Mouse (Mus musculus) ovary, adult 18-20 months (tissue): ENCODE results near the gene Lcorl.
"Not testable (repeated sequence)": the region's sequence is repeated elsewhere in the genome, so short reads cannot be mapped to it uniquely, and the experiment has no call there.

ENCODE experiments used
- DNase-seq: peaks from one replicate; pipeline ENCODE4 v3.0.0; 2022; ENCODE audit warnings: low spot score, mixed read lengths

Gene Lcorl

DNA sequence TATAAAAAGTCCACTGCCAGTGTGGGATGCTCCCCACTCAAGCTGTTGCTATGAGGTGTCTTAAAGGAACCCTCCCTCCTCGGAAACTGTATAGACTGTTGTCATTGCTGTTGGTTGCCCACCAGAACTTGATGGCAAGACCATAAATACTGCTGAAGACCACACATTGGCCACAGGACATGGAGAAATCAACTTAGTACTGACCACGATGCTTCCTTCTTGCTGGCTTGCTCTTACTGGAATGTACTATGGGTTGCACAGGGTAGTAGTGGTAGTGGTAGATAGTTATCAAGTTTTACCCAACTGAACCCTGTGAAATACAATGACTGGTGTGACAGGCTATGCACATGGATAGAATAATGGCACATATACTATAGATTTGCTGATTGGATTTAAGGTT, 150.6 kb downstream of the Lcorl start:
- no peak for DNase-seq

DNA sequence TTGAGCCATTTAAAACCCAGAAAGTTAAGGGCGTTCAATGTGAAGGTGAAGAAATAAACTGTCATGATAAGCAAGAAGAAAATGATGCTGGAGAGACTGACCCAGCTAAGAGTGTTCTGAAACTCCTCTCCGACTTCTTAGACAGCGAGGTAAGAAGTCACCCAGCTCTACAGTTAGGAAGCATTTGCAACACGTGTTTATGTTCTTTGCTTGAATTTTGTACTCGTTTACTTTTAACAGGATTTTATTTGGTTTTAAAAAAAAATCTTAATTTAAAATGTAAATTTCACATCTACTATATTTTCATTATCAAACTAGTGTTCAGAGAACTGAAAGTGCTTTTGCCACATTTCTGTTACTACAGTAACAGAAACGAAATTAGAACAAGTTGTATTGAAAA, 165.7 kb downstream of the Lcorl start:
- no peak for DNase-seq

DNA sequence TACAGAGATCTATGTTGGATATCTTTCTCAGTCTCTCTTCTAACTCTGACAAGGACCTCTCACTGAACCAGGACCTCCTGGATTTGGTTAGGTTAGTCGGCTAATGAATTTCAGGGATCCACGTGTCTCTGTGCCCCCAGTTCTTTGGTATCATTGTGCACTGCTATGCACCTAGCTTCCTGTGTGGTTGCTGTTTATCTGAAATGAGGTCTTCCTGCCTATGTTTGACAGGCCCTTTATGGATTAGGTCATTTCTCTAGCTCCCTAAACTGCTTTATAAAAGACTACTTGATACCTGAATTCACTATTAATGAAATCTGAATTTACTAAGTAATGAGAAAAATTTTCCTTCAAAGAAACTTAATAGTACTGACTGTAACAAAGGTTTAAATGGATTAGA, 166.6 kb downstream of the Lcorl start:
- DNase-seq, result no peak

DNA sequence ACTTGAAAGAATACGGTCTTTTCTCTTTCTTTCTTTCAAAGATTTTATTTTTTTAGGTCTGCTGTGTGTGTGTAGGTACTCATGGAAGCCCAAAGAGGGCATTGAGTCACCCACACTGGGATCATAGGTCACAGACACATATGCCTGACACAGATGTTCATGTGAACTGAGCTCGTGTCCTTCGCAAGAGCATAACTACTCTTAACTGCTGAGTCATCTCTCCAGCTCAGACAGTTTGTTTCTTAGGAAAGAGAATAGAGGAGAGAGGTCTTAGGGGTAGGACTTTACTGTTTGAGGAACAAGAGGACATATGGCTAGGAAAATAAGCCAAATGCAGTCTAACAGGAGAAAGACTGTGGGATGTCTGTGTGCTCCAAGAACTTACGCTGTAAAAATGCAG, 168.3 kb downstream of the Lcorl start:
- no peak for DNase-seq

DNA sequence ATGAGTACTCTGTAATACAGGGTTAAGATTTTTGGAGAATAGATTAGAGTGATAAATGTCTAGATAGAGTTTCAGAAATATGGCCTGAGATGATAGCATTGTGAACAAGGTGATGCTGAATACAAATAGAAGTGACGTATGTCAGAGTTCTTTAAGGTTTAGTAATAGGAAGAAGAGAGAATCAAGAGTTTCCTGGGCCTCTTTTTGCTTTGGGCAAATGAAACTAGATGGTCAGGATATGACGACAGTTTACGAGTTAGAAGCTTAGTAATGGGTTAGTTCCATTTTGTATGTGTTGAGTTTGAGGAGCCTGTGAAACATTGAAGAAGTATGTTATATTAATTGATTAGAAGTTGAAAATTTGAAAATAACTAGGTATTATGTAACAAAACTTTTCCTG, 171.2 kb downstream of the Lcorl start:
- no peak for DNase-seq

DNA sequence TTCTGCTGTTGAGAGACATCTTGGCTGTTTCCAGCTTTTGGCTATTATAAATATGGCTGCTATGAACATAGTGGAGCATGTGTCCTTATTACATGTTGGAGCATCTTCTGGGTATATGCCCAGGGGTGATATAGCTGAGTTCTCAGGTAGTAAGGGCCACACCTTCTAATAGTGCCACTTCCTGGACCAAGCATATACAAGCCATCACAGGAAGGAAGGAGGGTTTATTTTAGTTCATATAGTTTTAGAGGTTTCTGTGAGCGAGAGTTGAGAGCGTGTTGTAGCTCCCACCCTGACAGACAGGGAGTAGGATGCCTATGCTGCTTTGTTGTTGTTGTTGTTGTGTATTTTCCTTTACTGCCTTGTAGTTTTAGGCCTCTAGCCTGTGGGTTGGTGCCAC, 172.2 kb downstream of the Lcorl start:
- no peak for DNase-seq

DNA sequence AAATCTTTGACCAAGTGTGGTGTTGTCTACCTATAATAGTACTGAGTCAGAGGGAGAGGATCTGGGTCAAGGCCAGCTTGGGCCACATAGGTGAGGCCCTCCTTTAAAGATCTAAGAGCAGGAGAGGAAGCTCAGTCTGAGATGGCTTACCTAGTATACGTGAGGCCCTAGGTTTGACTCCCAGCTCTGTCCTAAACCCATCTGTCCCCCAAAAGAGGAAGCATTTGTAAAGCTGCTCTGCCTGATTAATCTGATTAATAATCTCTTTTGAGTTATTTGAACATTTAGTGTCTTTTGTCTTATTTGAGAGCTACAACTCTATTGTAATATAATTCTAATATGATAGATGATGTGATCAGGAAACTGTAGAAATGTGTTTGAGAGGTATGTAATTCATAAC, 174.0 kb downstream of the Lcorl start:
- no peak for DNase-seq

DNA sequence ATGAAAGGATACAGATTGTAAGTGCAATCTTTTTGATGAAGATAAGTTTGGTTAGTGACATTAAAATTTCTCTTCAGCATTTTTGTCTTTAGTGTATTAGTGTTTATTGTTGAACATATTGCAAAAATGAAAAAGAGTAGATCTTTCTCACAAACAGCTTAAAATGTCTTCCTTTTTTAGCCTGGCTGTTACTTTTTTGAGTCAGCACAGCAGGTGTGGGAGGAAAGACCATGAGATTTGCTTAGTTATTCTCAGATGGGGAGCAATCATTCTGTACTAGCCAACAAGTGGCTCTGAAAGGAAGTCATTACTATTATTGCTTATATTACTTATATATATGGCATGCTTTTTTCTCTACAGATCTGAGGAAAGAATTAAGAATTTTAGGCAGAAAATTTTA, 177.5 kb downstream of the Lcorl start:
- no peak for DNase-seq

DNA sequence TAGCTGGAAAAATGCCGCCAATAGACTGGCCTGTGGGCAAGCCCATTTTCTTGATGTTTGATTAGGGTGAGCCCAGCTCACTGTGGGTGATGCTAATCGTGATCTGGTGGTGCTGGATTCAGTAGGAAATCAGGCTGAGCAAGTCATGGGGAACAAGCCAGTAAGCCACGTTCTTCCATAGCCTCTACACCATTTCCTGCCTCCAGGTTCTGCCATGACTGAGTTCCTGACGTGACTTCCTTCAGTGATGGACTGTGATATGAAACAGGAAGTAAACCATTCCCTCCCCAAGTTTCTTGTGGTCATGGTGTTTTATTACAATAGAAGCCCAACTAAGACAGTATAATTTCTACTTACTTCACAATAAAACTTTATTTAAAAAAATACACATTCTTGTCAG, 179.8 kb downstream of the Lcorl start:
- no peak for DNase-seq

DNA sequence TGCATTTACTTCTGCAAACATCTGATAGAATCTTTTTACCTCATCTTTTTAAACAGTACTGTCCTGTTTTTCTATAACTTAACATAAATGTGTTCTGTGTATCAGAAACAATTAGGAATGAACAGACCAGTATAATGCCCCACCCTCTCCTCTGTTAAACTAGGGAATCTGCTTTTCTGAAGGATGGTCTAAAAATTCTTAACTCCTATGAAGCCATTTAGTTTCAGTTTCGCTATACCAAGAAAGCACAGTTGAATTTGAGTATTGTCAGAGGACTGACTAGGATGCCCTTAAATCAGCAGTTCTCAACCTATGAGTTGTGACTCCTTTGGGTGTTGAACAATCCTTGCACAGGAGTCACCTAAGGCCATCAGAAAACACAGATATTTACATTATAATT, 182.4 kb downstream of the Lcorl start:
- no peak for DNase-seq

DNA sequence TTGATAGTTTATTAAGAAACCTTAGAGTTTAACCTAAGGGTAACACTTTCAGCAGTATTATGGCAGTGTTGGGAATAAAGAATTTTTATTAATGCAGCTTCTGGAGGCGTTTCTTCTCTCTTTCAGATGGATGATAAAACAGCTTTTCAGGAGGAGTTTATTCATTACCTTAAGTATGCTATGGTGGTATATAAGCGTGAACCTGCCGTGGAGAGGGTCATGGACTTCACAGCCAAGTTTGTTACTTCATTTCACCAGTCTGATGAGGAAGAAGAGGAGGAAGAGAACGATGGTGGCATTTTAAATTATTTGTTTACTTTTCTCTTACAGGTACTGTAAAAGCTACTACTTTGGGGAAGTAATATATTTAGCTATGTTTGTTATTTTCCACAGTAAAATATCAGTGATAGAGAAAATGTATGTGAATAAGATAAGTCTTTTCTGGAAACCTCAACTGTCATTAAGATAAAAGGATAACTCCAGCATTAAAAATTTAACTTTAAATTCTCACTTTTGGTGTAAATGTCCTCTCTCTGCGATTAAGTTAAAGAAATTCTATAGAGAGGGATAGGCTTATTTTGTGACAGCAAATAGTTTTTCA, 186.4 kb downstream of the Lcorl start:
- DNase-seq, result no peak

DNA sequence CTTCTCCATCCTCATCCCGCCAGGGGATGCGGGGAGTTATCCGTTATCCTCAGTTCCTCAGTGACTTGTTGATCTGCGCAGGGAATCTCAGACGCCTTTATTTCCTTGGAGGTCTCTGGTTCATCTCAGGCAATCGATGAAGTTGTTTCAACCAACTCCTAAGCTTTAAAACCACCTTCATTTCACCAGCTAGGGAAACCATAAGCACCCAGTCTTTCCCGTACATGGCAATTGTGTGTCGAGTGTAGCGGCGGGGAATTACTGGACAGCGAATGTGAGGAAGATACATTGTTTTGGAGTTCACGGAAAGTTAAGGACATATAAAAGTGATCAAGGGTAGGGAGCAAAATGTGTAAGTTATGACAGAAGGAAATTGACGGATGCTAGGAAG, 187.1 kb downstream of the Lcorl start:
- no peak for DNase-seq

DNA sequence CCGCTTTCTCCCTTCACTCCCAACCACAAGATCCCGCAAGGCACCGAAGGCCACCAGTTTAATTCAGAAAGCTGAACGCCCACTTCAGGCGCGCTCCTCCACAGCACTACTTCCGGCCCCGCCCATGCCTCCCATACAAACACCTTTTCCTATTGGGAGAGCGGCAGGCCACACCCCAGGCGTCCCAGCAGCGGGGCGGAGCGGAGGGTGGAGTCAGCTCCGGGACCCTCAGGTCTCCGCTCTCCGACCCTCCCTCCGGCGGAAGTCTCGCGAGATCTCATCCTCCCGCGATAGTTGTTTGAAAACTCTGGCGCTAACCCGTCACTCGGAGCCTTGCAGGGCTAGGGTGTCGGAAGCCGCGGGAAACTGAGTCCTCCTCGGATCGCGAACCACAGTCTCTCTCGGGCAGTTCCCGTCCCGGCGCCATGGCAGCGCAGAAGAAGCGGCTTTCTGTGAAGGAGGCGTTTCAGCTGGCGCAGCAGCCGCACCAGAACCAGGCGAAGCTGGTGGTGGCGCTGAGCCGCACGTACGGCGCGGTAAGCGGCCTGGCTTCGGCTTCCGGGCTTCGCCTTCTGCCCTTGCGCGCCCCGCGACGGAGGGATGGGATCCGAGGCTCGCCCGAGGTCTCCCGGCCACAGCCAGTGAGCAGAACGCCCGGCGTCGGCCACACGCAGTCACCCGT, 187.7 kb downstream of the Lcorl start, which contains the start of gene Ncapg:
Gene Ncapg (plus strand): TSS at position 322 of the 682 bp plus-strand sequence.
- peak; percentile 98 for DNase-seq

DNA sequence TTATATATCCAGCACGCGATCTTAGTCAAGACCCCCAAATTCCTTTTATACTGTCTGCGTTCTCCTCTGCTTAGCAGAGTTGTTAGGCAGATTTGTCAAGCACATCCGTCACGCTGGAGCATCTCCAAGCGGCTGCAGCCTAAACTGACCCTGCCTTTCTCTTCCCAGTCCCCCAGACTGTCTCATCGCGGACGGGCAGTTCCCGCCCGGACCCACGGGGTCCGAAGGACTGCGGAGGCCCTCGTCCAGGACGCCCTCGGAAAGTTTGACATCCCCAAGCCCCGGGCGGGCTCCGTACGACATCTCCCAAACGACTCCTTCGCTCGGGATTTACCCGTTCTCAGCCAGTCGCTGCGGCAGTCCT, 188.2 kb downstream of the Lcorl start:
- no peak for DNase-seq

DNA sequence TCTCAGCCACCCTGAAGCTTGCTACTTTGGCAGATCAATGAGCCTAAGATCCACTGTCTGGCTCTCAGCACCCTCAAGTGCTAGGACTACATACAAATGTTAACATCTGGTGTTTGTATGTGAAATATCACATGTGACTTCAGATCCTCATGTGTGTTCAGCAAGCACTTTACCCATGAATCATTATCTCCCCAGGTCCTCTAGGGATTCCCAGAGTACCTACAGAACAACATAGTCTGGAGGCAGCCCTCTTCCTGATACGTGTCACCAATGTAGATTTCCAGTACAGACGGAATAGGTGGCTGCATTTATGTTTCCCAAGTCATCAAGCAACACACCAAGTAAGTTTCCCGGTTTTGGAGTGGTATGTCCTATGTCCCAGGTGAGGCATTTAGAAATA, 188.6 kb downstream of the Lcorl start:
- no peak for DNase-seq

DNA sequence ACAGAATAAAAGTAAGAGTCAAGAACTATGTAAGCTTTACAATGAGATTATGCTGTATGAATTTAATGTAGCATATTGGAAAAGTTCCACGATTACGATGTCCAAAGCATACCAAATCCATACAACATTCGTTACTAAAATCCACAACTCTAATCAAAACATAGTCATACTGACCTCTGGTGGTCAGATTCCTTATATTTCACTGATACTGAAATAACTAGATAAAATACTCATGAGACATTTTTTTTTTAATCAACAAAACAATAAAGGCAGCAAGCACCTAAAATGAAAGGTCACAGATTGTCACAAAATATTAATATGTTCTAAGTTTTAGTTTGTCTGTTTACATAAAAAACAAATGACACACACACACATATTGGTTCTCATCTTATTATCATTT, 189.1 kb downstream of the Lcorl start:
- DNase-seq, result no peak

DNA sequence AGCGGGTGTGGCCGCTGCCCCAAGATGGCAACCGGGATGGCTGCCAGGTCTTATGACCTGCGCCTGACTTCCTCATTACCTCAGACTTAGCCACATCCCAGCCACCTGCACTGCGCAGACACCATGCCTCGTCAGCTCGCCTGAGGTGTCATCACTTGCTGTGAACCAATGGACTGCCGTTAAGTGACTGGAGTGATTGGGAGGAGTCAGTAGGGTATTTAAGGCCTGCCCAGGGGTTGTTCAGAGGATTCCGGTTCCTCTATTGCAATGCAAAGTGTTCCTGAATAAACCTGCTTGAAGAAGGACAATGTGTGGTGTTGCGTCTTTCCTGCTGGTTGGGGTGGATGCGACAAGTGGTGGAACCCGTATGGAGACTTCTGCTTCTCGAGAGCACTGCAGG, 199.0 kb downstream of the Lcorl start:
- not testable (repeated sequence) for DNase-seq

DNA sequence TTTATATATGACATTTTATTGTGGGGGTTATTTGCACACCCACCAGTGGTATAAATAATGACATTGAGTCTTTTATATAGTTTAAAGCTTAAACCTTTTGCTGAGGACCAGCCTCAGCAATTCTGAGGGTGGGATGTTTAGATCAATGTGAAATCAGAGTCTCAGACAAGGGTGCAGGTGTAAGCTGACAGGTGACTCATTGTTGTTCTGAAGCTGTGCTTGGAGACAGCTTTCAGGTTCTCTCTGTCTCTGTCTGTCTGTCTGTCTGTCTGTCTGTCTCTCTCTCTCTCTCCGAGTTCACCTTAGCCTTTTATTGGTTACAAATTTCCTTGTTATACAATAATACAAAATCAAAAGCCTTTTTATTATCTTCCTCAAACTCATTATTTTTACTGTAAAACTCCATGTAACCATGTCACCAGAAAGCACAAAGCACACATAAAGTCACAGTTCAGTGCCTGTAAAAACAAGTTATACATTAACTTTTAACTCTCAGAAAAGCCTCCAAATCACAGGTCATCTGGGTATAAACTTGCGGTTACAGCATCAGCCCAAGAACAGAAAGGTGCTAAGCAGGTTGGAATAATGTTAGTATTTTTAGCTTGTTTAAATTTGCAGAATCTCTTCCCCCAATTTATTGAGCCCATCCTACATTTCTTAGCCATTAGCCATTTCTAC, 206.2 kb downstream of the Lcorl start:
- DNase-seq, result no peak
